Mouse (Mus musculus): ENCODE measurements at regions not wholly inside any gene's neighbourhood (a gene's known extent, or its start where the extent isn't known, plus 50 kb on each side); places are given as distances from the start of the nearest gene placed in this dataset.

DNA sequence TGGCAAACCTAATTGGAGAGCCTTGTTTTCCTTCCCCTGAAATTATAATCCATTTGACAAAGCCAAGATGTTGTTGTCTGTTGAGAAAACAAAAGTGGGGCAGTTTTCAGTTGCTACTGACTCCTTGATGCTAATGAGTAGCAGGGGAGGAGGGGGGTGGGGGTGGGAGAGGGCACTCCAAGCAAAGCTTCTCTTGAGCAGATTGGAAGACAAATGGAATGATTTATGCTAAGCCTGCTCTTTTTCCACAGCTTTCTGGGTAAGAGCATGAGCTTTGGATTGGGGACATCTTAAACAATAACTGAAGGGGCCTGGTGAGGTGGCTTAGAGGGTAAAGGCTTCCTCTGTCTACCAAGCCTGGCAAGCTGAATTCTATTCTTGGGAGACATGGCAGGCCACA is 347.6 kb downstream of the Adam3 start:
- TF ChIP-seq EP300 (IDR thresholded peaks at IDR 0.05; ENCODE audit: low read depth) (no peak), CTCF (IDR thresholded peaks at IDR 0.05; ENCODE audit: low read depth) (no peak)

Measured in liver, postnatal 0 days (tissue).